Mouse (Mus musculus): ENCODE data around the gene Gm4836. TPM values are rescaled to one million over a fixed set of nuclear protein-coding genes. Genes with fewer than 3 reads are reported as not detected.
"Not testable (repeated sequence)": the region's sequence is repeated elsewhere in the genome, so short reads cannot be mapped to it uniquely, and the experiment has no call there.

Gm4836 gene
- not detected for total RNA-seq (2022)

- DNase-seq (ENCODE audit: low spot score), result not testable (repeated sequence)
Measured at GRCm38 (mm10) chrX:28293532-28293931, at the start of gene Gm4836. Gene Gm4836, minus strand, starts transcription at chrX:28293632.
